Mouse (Mus musculus) ES-E14 (cell line): ENCODE data around the gene Ugt1a8.

Source experiments
- CHD2 ChIP-seq: IDR thresholded peaks from 2 replicates; pipeline ENCODE4 v1.6.1; 2014; ENCODE audit warnings: mild to moderate bottlenecking, low read depth, low read length, inconsistent platforms
- HCFC1 ChIP-seq: IDR thresholded peaks from 2 replicates; pipeline ENCODE4 v1.6.1; 2012; ENCODE audit warnings: low read length, inconsistent platforms, borderline replicate concordance; ENCODE audit not compliant: insufficient read depth
- MAFK ChIP-seq: IDR thresholded peaks from 2 replicates; pipeline ENCODE4 v1.6.1; 2014; ENCODE audit warnings: mild to moderate bottlenecking, low read depth, low read length, inconsistent platforms; ENCODE audit not compliant: insufficient read depth
- ZC3H11A ChIP-seq: IDR thresholded peaks from 2 replicates; pipeline ENCODE4 v1.6.1; 2012; ENCODE audit warnings: low read depth, mild to moderate bottlenecking, inconsistent platforms, low read length, borderline replicate concordance
- ZNF384 ChIP-seq: IDR thresholded peaks from 2 replicates; pipeline ENCODE4 v1.6.1; 2012; ENCODE audit warnings: low read depth, low read length, inconsistent platforms

DNA sequence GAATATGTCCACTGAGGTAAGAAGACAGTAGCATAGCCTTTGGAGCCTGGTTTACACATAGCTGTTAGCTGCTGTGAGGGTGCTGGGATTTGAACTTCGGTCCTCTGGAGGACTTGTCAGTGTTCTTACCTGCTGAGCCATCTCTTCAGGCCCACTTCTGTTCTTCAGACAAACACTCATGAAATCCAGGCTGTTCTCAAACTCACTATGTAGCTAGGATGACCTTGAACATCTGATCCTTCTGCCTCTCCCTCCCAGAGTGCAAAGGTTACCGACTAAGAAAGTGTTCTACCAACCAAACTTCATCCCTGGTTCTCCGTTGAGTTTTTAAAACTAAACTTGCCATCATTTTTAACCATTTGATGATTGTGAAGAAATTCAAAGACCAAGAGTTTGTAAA, 49.7 kb downstream of the Ugt1a8 start:
- TF ChIP-seq MAFK, result no peak
- no peak for TF ChIP-seq CHD2
- no peak for TF ChIP-seq ZNF384
- no peak for TF ChIP-seq ZC3H11A
- TF ChIP-seq HCFC1, result no peak
